Mouse (Mus musculus): ENCODE measurements around the gene Gm11037. TPM values are rescaled to one million over a fixed set of nuclear protein-coding genes. Genes with fewer than 3 reads are reported as not detected.

Gene Gm11037
- total RNA-seq, 2 experiments from 2014 or later = not detected

GRCm38 (mm10) chr2:131145536-131145935 lies 12.2 kb downstream of the Gm11037 start:
- DNase-seq = no peak
- intact Hi-C loops (cut with DNase I) = no loop called here

- no peak for DNase-seq
- intact Hi-C loops (cut with DNase I) = no loop called here
Observed at GRCm38 (mm10) chr2:131146193-131147042, 13.1 kb downstream of the Gm11037 start.

- DNase-seq = no peak
- intact Hi-C loops (cut with DNase I) = no loop called here
Observed at GRCm38 (mm10) chr2:131147043-131147365, 13.7 kb downstream of the Gm11037 start.

- intact Hi-C loops (cut with DNase I) = no loop called here
- DNase-seq = no peak
Observed at GRCm38 (mm10) chr2:131148353-131149253, 15.3 kb downstream of the Gm11037 start.

GRCm38 (mm10) chr2:131149254-131149578 lies 15.9 kb downstream of the Gm11037 start:
- DNase-seq = no peak
- intact Hi-C loops (cut with DNase I) = no loop called here

GRCm38 (mm10) chr2:131152166-131152730 lies 19.0 kb downstream of the Gm11037 start:
- DNase-seq = no peak
- intact Hi-C loops (cut with DNase I) = no loop called here

GRCm38 (mm10) chr2:131154036-131154435 lies 20.7 kb downstream of the Gm11037 start:
- intact Hi-C loops (cut with DNase I) = no loop called here
- DNase-seq = no peak

- intact Hi-C loops (cut with DNase I) = no loop called here
Observed at GRCm38 (mm10) chr2:131156987-131157386, 23.7 kb downstream of the Gm11037 start.

GRCm38 (mm10) chr2:131159491-131159910 lies 26.2 kb downstream of the Gm11037 start:
- DNase-seq = no peak
- intact Hi-C loops (cut with DNase I) = no loop called here

More at GRCm38 (mm10) chr2:131156987-131157386, 23.7 kb downstream of the Gm11037 start:
- no peak for DNase-seq

GRCm38 (mm10) chr2:131159938-131160581 lies 26.8 kb downstream of the Gm11037 start, which contains the start of gene 1700037H04Rik:
TSS of gene 1700037H04Rik (minus strand) at chr2:131160081.
- intact Hi-C loops (cut with DNase I) = loop anchor here (1.0 to 5.0 kb wide), 2 partner anchors 66 to 257 kb away; no protein-coding TSS in a partner anchor
- peak; percentile 96 for DNase-seq

- DNase-seq = no peak
- intact Hi-C loops (cut with DNase I) = loop anchor here (1.0 to 5.0 kb wide), 2 partner anchors 66 to 257 kb away; no protein-coding TSS in a partner anchor
Observed at GRCm38 (mm10) chr2:131160671-131161111, 27.4 kb downstream of the Gm11037 start.

- intact Hi-C loops (cut with DNase I) = loop anchor here (5.0 kb wide), 1 partner anchor 253 kb away; no protein-coding TSS in a partner anchor
- no peak for DNase-seq
Observed at GRCm38 (mm10) chr2:131163924-131164323, 30.6 kb downstream of the Gm11037 start.

GRCm38 (mm10) chr2:131166172-131166571 lies 32.9 kb downstream of the Gm11037 start:
- DNase-seq = no peak
- intact Hi-C loops (cut with DNase I) = no loop called here

GRCm38 (mm10) chr2:131167984-131168383 lies 34.7 kb downstream of the Gm11037 start:
- DNase-seq = no peak
- intact Hi-C loops (cut with DNase I) = no loop called here

GRCm38 (mm10) chr2:131168914-131169313 lies 35.6 kb downstream of the Gm11037 start:
- intact Hi-C loops (cut with DNase I) = no loop called here
- no peak for DNase-seq

- no peak for DNase-seq
- intact Hi-C loops (cut with DNase I) = no loop called here
Observed at GRCm38 (mm10) chr2:131170936-131171335, 37.6 kb downstream of the Gm11037 start.

- intact Hi-C loops (cut with DNase I) = no loop called here
Observed at GRCm38 (mm10) chr2:131171401-131172104, 38.3 kb downstream of the Gm11037 start.

GRCm38 (mm10) chr2:131172322-131172721 lies 39.0 kb downstream of the Gm11037 start:
- no peak for DNase-seq
- intact Hi-C loops (cut with DNase I) = no loop called here

More at GRCm38 (mm10) chr2:131171401-131172104, 38.3 kb downstream of the Gm11037 start:
- DNase-seq = peak; percentile 68 to 72

- peak in 1 of 2 experiments; percentile 61 for DNase-seq
- intact Hi-C loops (cut with DNase I) = no loop called here
Observed at GRCm38 (mm10) chr2:131174700-131175099, 41.4 kb downstream of the Gm11037 start.
